Mouse (Mus musculus) olfactory bulb, adult 2 months (tissue): ENCODE results near the gene Zfhx3.

Source experiments
- CTCF ChIP-seq: fragments of 200-500 bp; IDR thresholded peaks from 2 replicates; pipeline ENCODE4 v1.5.1; 2012; ENCODE audit warnings: low read depth, mild to moderate bottlenecking, low read length, moderate library complexity; ENCODE audit not compliant: insufficient read depth
- POLR2A ChIP-seq: fragments of 200-500 bp; IDR thresholded peaks from 2 replicates; pipeline ENCODE4 v1.6.1; 2012; ENCODE audit warnings: mild to moderate bottlenecking, low read depth, low read length, moderate library complexity; ENCODE audit not compliant: insufficient read depth

GRCm38 (mm10) chr8:108699011-108699410 is 756.6 kb downstream of the Zfhx3 start:
- TF ChIP-seq CTCF (no peak), POLR2A (no peak)
